Comparison of ENCODE assay signal across 25 mouse cellular contexts in the genomic region with DNA sequence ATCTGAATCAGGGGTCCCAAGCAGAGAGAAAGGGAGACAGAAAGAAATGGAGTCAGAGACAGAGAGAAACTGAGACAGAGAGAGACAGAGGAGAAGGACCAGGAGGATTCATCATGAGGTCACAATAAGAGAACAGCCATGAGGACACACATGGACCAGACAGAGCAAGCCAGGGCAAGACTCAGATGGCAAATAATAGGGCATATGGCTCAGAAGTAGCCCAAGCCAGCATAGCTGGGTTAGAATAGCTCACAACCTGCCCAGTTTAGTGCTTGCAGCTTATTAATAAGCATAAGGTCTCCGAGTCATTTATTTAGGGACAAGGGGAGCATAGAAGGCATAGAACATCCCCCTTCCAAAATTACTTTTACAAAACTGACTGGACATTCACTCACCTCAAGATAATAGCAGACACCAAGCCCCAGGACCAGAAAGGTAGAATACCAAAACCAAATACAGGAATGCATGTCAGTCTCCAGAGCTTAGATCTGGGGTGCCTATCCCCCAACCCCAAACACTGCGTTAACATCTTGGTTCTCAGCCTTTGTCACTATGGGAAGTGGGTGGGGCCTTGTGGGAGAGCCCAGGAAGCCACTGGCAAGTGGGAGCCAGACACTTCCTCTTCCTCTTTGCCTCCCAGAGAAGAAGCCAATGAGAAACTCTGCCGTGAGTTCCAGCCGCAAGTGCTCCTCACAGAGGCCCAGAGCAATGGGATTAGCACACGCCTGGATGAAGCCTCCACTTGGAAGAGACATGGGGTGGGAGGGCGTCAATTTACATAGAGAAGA. TPM values are rescaled to one million over a fixed set of nuclear protein-coding genes. Genes with fewer than 3 reads are reported as not detected.
DNase-seq lines count a peak whose midpoint lies in the region; ATAC-seq lines count a peak whose summit lies in the region.
"Had no signal": no experiment of that assay in that cellular context is flagged by ENCODE, and none has a peak within 500 bp of the region (broad histone marks: within the 10 kb centered on the region; RNA-seq: fewer than 3 reads in every experiment).

No protein-coding gene starts in this region.

- H3K4me1 ChIP-seq in midbrain, embryonic 10.5 days, result peaks cover 21% of the 10 kb centered on the region
- H3K4me1 ChIP-seq in midbrain, embryonic 11.5 days (ENCODE audit: control insufficient read depth, insufficient read depth, low read length), result peaks cover 4% of the 10 kb centered on the region; the same call in 1 of the 2 replicates

- H3K9me3 ChIP-seq in midbrain, embryonic 10.5 days (replicated peaks), result no peaks in the 10 kb centered on the region
- H3K9me3 ChIP-seq in midbrain, embryonic 11.5 days (ENCODE audit: control insufficient read depth, low read length), result no peaks in the 10 kb centered on the region
- H3K9me3 ChIP-seq: embryonic facial prominence, embryonic 13.5 days; heart, embryonic 12.5 days; midbrain, embryonic 13.5 days; neural tube, embryonic 15.5 days had no signal

- no peak overlapping the region for H3K4me3 ChIP-seq in midbrain, embryonic 10.5 days
- no peak overlapping the region for H3K4me3 ChIP-seq in midbrain, embryonic 11.5 days (ENCODE audit: low read depth, low read length)
- H3K4me3 ChIP-seq: embryonic facial prominence, embryonic 13.5 days; heart, embryonic 12.5 days; midbrain, embryonic 13.5 days; myocyte; neural tube, embryonic 15.5 days had no signal

- no peaks in the 10 kb centered on the region for H3K36me3 ChIP-seq in midbrain, embryonic 10.5 days
- no peaks in the 10 kb centered on the region for H3K36me3 ChIP-seq in midbrain, embryonic 11.5 days (ENCODE audit: control insufficient read depth, insufficient read depth, low read length)
- H3K36me3 ChIP-seq: embryonic facial prominence, embryonic 13.5 days; heart, embryonic 12.5 days; midbrain, embryonic 13.5 days; neural tube, embryonic 15.5 days had no signal

- no peak overlapping the region for H3K27ac ChIP-seq in midbrain, embryonic 10.5 days (replicated peaks)
- no peak overlapping the region for H3K27ac ChIP-seq in midbrain, embryonic 11.5 days (ENCODE audit: low read depth, low read length)
- H3K27ac ChIP-seq: embryonic facial prominence, embryonic 13.5 days; hindbrain, embryonic 14.5 days; midbrain, embryonic 13.5 days; neural tube, embryonic 15.5 days had no signal

- 57% methylated on average over 6 of the region's 6 CpGs for WGBS in midbrain, embryonic 10.5 days
- 53% methylated on average over 6 of the region's 6 CpGs for WGBS in midbrain, embryonic 11.5 days

- ATAC-seq in granulocyte monocyte progenitor cell, adult 5-6 weeks (replicated peaks; ENCODE audit: poor library complexity, severe bottlenecking), result peak; percentile 100
- ATAC-seq in midbrain, embryonic 11.5 days (ENCODE audit: low FRiP score), result no peak
- ATAC-seq: forebrain, postnatal 0 days; midbrain, embryonic 13.5 days; Patski had no signal

- H3K27me3 ChIP-seq in midbrain, embryonic 10.5 days (ENCODE audit: low read depth, poor library complexity, severe bottlenecking), result no peaks in the 10 kb centered on the region
- no peaks in the 10 kb centered on the region for H3K27me3 ChIP-seq in midbrain, embryonic 11.5 days (ENCODE audit: control insufficient read depth, insufficient read depth, low read length)
- H3K27me3 ChIP-seq: embryonic facial prominence, embryonic 13.5 days; midbrain, embryonic 13.5 days; neural tube, embryonic 15.5 days; Patski had no signal

- no peak overlapping the region for H3K9ac ChIP-seq in midbrain, embryonic 11.5 days (ENCODE audit: low read length)
- H3K9ac ChIP-seq: embryonic facial prominence, embryonic 13.5 days; forebrain, postnatal 0 days; heart, embryonic 12.5 days; hindbrain, embryonic 14.5 days; midbrain, embryonic 13.5 days; neural tube, embryonic 15.5 days had no signal

- DNase-seq in lung, postnatal 36 days, result peak; percentile 30
- no peak for DNase-seq in lung, adult 18-20 months
- DNase-seq in cerebellum, adult 18-20 months, result peak; percentile 27 to 51
- DNase-seq in midbrain, embryonic 10.5 days (ENCODE audit: low spot score), result no peak
- no peak for DNase-seq in midbrain, embryonic 11.5 days (ENCODE audit: low spot score, missing footprints)
- DNase-seq in urinary bladder, postnatal 4 days (ENCODE audit: low spot score in 2 of 2), result no peak
- DNase-seq: adrenal gland, postnatal 36 days; B cell, adult 2 months; forebrain, postnatal 0 days; heart, postnatal 14 days; kidney, adult 8-10 months; kidney, postnatal 25 days; left cerebral cortex, postnatal 4 days; liver; thymus, postnatal 36 days had no signal

- H3K4me2 ChIP-seq in midbrain, embryonic 11.5 days, result no peak overlapping the region
- H3K4me2 ChIP-seq: embryonic facial prominence, embryonic 13.5 days; heart, embryonic 12.5 days; hindbrain, embryonic 14.5 days; midbrain, embryonic 13.5 days; neural tube, embryonic 15.5 days had no signal

RNA-seq across cellular contexts. Expression of gene Spp2, which starts 26.5 kb away (rescaled TPM):
- total RNA-seq in granulocyte monocyte progenitor cell, adult 5-6 weeks (2014; fragmentation: Nextera tagmentation), result not detected in 2 replicates
- not detected in 2 replicates for total RNA-seq in granulocyte monocyte progenitor cell, adult 5-6 weeks (2017)
- polyA plus RNA-seq in midbrain, embryonic 10.5 days (2016; fragmentation: Nextera tagmentation; extraction: Ambion mirVana), result not detected in 2 replicates
- not detected in 2 replicates for polyA plus RNA-seq in midbrain, embryonic 11.5 days (2014; fragmentation: Nextera tagmentation; extraction: Ambion mirVana)
- total RNA-seq: adrenal gland, postnatal 36 days; gastrocnemius, adult 18-20 months; heart, postnatal 14 days had no signal
- polyA plus RNA-seq: embryonic facial prominence, embryonic 13.5 days; gonadal fat pad, adult 2 months; myocyte; neural tube, embryonic 15.5 days had no signal

Comparison
In these comparisons a context has a peak if more than half of its experiments do, and no peak if none do; other contexts are left out.
1. DNase-seq: peak in lung, postnatal 36 days (single experiment) and cerebellum, adult 18-20 months (2 of 2); none in lung, adult 18-20 months (0 of 2), midbrain, embryonic 10.5 days (single experiment), midbrain, embryonic 11.5 days (single experiment) and urinary bladder, postnatal 4 days (0 of 2).